Mouse (Mus musculus): ENCODE measurements around the gene Zfp960. TPM values are rescaled to one million over a fixed set of nuclear protein-coding genes. Genes with fewer than 3 reads are reported as not detected.

The Zfp960 gene
- polyA plus RNA-seq (2012; rRNA removed): 1.8 and 3.7 TPM in 2 replicates

GRCm38 (mm10) chr17:17063628-17064494 is at the start of gene Zfp960:
Gene Zfp960 (plus strand): TSS chr17:17064113.

GRCm38 (mm10) chr17:17120830-17121502 is 57.1 kb downstream of the Zfp960 start, which contains the start of gene Zfp97:
Gene Zfp97 (plus strand): TSS chr17:17121415.

Other genes with a start within 250 kb of the Zfp960 start
- gene Zfp97, start 57.3 kb downstream of the Zfp960 start, polyA plus RNA-seq (2012; rRNA removed): 1.2 and 2.7 TPM in 2 replicates

All from central nervous system, embryonic 11.5 days (tissue).